Mouse (Mus musculus): ENCODE data around the gene Zfp382. TPM values are rescaled to one million over a fixed set of nuclear protein-coding genes. Genes with fewer than 3 reads are reported as not detected.
"Not testable (repeated sequence)": the region's sequence is repeated elsewhere in the genome, so short reads cannot be mapped to it uniquely, and the experiment has no call there.

Zfp382 gene
- polyA plus RNA-seq, 1 experiment from 2014 or later = 6.7 TPM

DNA sequence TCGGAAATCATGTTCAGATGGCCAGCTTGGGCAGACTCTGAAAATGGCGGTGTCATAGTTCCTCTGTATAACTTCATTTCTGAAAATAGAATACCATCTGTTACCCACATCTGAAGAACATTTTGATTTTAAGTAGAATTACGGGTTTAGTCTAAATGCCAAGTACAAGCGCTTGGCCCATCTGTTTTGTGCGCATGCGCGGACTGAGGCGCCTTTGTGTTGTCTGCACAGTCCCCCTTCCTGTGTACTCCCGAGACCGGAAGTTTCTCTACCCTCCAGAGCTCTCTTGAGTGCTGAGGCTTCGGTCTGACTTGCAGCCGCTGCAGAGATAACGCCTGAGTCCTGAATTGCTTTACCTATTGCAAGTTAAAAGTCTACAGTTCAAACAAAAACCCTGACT lies 22.4 kb upstream of the Zfp382 start:
- Histone ChIP-seq H3K4me2 (replicated peaks) (no peak overlapping the region), H3K27me3 (replicated peaks) (no peaks in the 10 kb centered on the region), H3K36me3 (peaks cover 37% of the 10 kb centered on the region), H3K4me1 (replicated peaks) (0 out of 2 replicates have a peak, but pooled peaks cover 3% of the 10 kb centered on the region), H3K4me3 (replicated peaks) (no peak overlapping the region), H3K9ac (no peak overlapping the region), H3K27ac (no peak overlapping the region), H3K9me3 (no peaks in the 10 kb centered on the region)
- 85% methylated on average over 13 of the region's 13 CpGs for WGBS
- ATAC-seq = no peak

DNA sequence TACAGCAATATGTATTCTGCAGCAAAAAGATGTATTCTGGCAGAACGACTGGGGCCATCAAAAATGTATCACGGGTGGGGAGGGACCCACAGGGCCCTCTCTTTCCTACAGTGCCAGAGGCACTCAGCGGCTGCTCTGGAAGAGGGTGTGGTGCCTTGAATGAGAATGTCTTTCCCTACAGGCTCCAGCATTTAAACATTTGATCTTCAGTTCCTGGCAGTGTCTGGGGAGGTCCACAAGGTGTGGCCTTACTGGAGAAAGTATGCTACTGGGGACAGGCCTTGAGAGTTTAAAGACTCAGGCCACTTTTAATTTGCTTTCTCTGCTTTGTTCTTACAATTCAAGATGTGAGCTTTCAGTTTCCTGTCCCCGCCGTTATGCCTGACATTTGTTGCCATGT lies 5.7 kb upstream of the Zfp382 start:
- no peak overlapping the region for H3K27ac ChIP-seq
- no peak overlapping the region for H3K9ac ChIP-seq
- WGBS = 93% methylated on average over 5 of the region's 5 CpGs
- H3K36me3 ChIP-seq = no peaks in the 10 kb centered on the region
- H3K4me1 ChIP-seq (replicated peaks) = no peaks in the 10 kb centered on the region
- H3K9me3 ChIP-seq = no peaks in the 10 kb centered on the region
- no peak overlapping the region for H3K4me2 ChIP-seq (replicated peaks)
- ATAC-seq = no peak
- no peaks in the 10 kb centered on the region for H3K27me3 ChIP-seq (replicated peaks)
- no peak overlapping the region for H3K4me3 ChIP-seq (replicated peaks)

DNA sequence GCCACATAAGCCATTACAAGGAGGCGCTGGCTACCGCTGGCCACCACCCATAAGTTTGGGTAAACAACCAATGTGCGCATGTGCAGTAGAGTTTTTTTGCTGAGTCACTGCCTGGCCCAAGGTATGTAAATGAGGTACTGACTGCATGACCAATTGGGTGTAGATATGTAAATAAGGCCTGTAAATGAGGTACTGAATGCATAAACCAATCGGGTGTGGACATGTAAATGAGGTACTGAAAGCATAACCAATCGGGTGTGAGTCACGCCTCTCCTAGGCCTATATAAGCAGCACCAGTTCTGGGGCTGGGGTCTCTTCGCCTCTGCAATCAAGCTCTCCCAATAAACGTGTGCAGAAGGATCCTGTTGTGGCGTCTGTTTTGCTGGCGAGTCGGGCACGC lies 3.8 kb upstream of the Zfp382 start:
- H3K27me3 ChIP-seq (replicated peaks); H3K36me3 ChIP-seq; H3K27ac ChIP-seq; H3K9me3 ChIP-seq; H3K4me1 ChIP-seq (replicated peaks); H3K4me3 ChIP-seq (replicated peaks); H3K4me2 ChIP-seq (replicated peaks); ATAC-seq; H3K9ac ChIP-seq: not testable (repeated sequence)
- WGBS = 93% methylated on average over 12 of the region's 12 CpGs

DNA sequence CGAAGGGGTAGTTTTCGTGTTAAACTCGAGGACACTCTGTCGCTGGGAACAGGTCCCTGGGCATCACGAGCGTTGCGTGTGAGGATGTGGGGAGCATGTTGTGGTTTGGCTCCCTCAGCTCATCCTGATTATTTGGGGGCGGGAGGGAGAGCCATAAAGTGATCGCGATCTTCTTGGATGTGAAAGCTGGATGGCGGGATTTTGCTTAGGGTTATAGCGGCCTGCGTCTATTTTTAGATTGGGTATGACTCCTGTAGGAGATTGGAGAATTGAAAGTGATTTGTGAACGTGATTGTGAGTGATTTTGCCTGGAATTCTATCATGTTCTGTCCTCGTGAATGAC lies 417 bp downstream of the Zfp382 start:
- Histone ChIP-seq H3K27me3 (replicated peaks) (no peaks in the 10 kb centered on the region), H3K27ac (peak overlapping the region; percentile 46; the same call in 1 of the 2 replicates), H3K4me2 (replicated peaks) (peak overlapping the region; percentile 90), H3K9ac (peak overlapping the region; percentile 70), H3K4me3 (replicated peaks) (peak overlapping the region; percentile 63), H3K36me3 (no peaks in the 10 kb centered on the region), H3K9me3 (no peaks in the 10 kb centered on the region), H3K4me1 (replicated peaks) (0 out of 2 replicates have a peak, but pooled peaks cover 2% of the 10 kb centered on the region)
- no peak for ATAC-seq
- 4% methylated on average over 15 of the region's 15 CpGs for WGBS

DNA sequence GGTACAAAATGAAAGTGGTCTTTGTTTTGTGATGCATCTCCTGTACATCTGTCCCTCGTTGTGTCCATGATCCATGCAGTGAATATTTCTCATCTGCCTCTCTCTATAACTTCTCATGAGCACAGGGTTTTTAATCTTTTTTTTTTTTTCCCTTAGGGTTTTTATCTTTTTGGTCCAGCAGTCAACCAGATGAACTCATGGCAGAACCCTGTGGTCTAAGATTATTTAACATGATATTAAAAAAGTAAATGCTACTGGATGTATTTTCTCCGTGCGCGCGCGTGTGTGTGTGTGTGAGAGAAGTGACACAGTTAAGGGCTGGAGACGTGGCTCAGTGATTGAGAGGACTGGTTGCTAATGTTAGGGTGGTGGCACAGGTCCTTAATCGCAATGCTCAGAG lies 8.2 kb downstream of the Zfp382 start:
- Histone ChIP-seq H3K4me2 (replicated peaks) (no peak overlapping the region), H3K9me3 (no peaks in the 10 kb centered on the region), H3K4me1 (replicated peaks) (0 out of 2 replicates have a peak, but pooled peaks cover 3% of the 10 kb centered on the region), H3K27ac (no peak overlapping the region), H3K4me3 (replicated peaks) (no peak overlapping the region), H3K27me3 (replicated peaks) (no peaks in the 10 kb centered on the region), H3K36me3 (peaks cover 16% of the 10 kb centered on the region), H3K9ac (no peak overlapping the region)
- WGBS = 94% methylated on average over 8 of the region's 8 CpGs
- no peak for ATAC-seq

DNA sequence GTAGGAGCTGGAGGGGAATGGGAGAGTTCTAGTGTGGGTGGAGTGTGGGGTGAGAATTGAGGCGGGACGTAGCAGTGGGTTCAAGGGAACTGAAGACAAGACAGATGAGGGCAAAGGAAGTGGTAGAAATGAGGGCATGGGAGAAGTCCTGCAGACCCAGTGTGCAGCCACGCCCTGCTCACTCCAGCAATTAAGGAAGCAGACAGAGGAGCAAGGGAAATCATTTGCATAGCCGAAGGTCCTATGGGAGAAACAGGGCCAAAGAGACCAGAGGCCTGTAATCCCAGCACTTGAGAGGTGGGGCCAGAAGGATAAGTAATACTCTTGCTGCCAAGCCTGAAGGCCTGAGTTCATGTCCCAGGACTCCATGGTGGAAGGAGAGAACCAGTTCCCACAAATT lies 10.7 kb downstream of the Zfp382 start:
- H3K4me1 ChIP-seq (replicated peaks) = 0 out of 2 replicates have a peak, but pooled peaks cover 3% of the 10 kb centered on the region
- H3K36me3 ChIP-seq = peaks cover 16% of the 10 kb centered on the region
- ATAC-seq = no peak
- no peak overlapping the region for H3K9ac ChIP-seq
- H3K4me2 ChIP-seq (replicated peaks) = no peak overlapping the region
- no peaks in the 10 kb centered on the region for H3K27me3 ChIP-seq (replicated peaks)
- no peaks in the 10 kb centered on the region for H3K9me3 ChIP-seq
- H3K4me3 ChIP-seq (replicated peaks) = no peak overlapping the region
- WGBS = 92% methylated on average over 4 of the region's 4 CpGs
- H3K27ac ChIP-seq = no peak overlapping the region

DNA sequence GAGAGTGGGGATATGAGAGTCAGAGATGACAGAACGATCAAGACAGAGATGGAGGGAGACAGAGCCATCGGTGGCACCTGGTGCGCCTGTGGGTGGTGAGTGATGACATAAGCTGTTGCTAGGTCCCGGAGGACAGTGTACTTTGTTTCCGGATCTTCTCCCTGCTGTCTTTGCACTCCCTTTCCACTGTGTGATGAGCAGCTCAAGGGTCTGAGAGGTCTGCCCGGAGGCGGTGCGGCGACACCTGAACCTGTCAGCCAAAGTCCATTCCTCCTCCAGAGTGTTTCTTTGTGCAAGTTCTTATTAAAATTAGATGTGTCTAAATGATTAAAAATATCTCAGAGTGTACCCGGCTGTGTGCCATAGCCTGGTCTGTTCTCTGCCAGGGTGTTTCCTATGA lies 15.1 kb downstream of the Zfp382 start:
- Histone ChIP-seq H3K9ac (no peak overlapping the region), H3K4me1 (replicated peaks) (0 out of 2 replicates have a peak, but pooled peaks cover 3% of the 10 kb centered on the region), H3K27me3 (replicated peaks) (no peaks in the 10 kb centered on the region), H3K9me3 (no peaks in the 10 kb centered on the region), H3K4me2 (replicated peaks) (no peak overlapping the region), H3K4me3 (replicated peaks) (no peak overlapping the region), H3K36me3 (peaks cover 21% of the 10 kb centered on the region), H3K27ac (no peak overlapping the region)
- ATAC-seq = no peak
- 91% methylated on average over 10 of the region's 10 CpGs for whole genome bisulfite sequencing

DNA sequence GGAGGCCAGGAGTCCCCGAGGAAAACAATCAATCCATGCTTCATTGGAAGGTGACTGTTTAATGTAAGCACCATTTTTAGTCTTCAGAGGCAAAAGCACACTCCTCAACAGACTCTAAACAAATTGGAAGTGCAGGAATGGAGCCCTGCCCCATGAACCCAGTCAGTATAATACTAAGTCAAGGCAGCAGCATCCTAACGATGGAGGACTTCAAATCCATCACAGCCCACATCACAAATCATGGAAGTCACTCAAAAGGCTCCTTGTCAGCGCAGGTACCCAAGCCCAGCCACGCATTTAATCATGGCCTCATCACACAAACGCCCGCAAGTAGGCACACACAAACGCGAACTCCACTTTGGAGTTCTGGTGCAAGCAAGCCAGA lies 21.4 kb downstream of the Zfp382 start:
- Histone ChIP-seq H3K4me2 (replicated peaks) (peak overlapping the region; percentile 67), H3K27ac (peak overlapping the region; percentile 73; the same call in 1 of the 2 replicates), H3K4me1 (replicated peaks) (no peaks in the 10 kb centered on the region), H3K4me3 (replicated peaks) (peak overlapping the region; percentile 51), H3K9me3 (no peaks in the 10 kb centered on the region), H3K27me3 (replicated peaks) (no peaks in the 10 kb centered on the region), H3K36me3 (peaks cover 11% of the 10 kb centered on the region; the same call in 1 of the 2 replicates), H3K9ac (peak overlapping the region; percentile 59; the same call in 1 of the 2 replicates)
- WGBS = 13% methylated on average over 8 of the region's 8 CpGs
- ATAC-seq = peak; percentile 29

DNA sequence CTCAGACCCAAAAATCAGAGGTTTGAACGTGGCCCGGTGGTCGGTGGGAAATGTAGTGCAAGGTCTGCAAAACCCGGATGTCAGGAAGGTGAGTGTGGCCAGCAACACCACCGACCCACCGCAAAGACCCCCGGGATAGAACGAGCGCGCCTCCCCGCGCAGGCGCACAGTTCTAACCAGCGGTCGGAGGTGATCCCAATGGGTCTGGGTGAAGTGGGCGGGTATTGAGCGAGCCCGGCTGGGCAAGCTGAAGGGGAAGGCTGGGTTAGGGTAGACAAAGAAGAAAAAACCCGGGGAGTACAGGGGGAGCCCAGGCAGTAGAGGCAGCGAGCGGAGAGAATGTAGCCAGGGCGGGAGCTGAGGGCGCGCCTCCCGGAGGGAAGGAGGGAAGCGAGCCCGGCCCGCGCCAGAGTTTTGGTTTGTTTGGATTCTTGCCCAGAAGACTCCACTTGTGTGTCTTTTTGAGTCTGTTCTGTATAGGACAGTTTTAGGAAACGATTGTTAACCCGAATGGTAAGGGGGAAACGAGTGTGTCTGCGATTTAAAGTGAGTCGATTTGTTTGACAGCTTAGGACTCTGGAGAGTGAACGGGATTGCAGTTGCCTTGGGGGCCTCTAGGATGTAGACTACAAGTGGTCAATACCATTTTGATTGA lies 21.9 kb downstream of the Zfp382 start:
- H3K4me1 ChIP-seq (replicated peaks) = no peaks in the 10 kb centered on the region
- peak overlapping the region; percentile 59 for H3K9ac ChIP-seq
- no peaks in the 10 kb centered on the region for H3K27me3 ChIP-seq (replicated peaks)
- H3K4me3 ChIP-seq (replicated peaks) = peak overlapping the region; percentile 51
- peak overlapping the region; percentile 67 for H3K4me2 ChIP-seq (replicated peaks)
- peaks cover 14% of the 10 kb centered on the region; the same call in 1 of the 2 replicates for H3K36me3 ChIP-seq
- 3% methylated on average over 35 of the region's 35 CpGs for WGBS
- peak; percentile 96 for ATAC-seq
- no peaks in the 10 kb centered on the region for H3K9me3 ChIP-seq
- H3K27ac ChIP-seq = peak overlapping the region; percentile 73

DNA sequence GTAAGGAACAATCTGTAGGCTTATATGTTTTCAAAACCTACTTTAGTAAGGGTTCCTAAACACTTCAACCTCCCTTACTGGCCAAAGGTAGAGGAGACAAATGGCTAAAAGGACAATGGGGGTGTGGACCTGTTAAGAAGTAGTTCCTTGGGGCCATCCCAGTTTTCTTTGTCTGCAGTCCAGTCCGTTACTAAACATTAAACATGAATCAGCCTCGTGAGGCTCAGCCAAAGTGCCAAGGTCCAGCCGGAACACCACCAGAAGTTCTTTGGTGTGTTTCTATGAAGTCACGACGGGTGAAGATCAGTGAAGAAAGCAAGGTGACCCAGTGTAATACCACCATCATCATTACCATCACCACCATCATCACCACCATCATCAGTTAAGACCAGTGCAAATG lies 25.3 kb downstream of the Zfp382 start:
- Histone ChIP-seq H3K36me3 (peaks cover 15% of the 10 kb centered on the region), H3K4me1 (replicated peaks) (no peaks in the 10 kb centered on the region), H3K4me2 (replicated peaks) (no peak overlapping the region), H3K9ac (no peak overlapping the region), H3K4me3 (replicated peaks) (no peak overlapping the region), H3K9me3 (peaks cover 16% of the 10 kb centered on the region), H3K27ac (no peak overlapping the region), H3K27me3 (replicated peaks) (no peaks in the 10 kb centered on the region)
- no peak for ATAC-seq
- WGBS = 93% methylated on average over 5 of the region's 5 CpGs

DNA sequence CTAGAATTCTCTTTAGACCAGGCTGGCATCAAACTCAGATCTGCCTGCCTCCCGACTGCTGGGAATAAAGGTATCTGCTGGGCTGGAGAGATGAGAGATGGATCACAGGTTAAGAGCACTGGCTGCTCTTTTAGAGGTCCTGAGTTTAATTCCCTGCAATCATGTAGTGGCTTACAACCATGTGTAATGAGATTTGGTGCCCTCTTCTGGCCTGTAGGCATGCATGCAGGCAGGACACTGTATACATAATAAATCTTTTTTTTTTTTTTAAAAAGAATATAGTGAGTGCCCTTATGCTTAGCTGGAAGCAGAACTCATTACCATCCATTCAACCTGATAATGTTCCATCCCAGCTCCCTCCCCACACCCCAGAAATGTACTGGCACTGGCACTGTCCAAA lies 32.3 kb downstream of the Zfp382 start:
- peaks cover 35% of the 10 kb centered on the region for H3K36me3 ChIP-seq
- H3K9ac ChIP-seq = no peak overlapping the region
- WGBS = 94% methylated on average over 1 of the region's 1 CpGs
- H3K4me2 ChIP-seq (replicated peaks) = no peak overlapping the region
- no peak overlapping the region for H3K4me3 ChIP-seq (replicated peaks)
- ATAC-seq = no peak
- peaks cover 33% of the 10 kb centered on the region for H3K9me3 ChIP-seq
- H3K4me1 ChIP-seq (replicated peaks) = no peaks in the 10 kb centered on the region
- no peaks in the 10 kb centered on the region for H3K27me3 ChIP-seq (replicated peaks)
- no peak overlapping the region for H3K27ac ChIP-seq

DNA sequence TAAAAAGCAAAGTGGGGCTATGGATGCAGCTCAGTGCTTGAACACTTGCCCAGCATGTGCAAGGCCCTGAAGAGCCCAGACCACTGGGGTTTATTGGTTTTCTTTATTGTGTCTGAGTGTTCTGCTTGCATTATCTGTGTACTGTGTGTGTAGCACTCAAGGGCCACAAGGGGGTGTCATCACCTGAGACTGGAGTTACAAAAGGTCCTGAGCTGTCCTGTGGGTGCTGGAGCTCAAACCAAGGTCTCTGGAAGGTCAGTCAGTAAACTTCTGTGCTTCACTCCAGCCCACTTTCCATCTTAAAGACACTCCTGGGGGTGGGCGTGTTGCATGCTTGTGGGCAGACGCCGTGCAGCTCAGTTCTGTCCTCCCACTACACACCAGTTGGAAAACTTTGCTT lies 33.8 kb downstream of the Zfp382 start:
- no peak overlapping the region for H3K9ac ChIP-seq
- H3K36me3 ChIP-seq = peaks cover 47% of the 10 kb centered on the region
- ATAC-seq = no peak
- 97% methylated on average over 3 of the region's 3 CpGs for WGBS
- no peak overlapping the region for H3K4me2 ChIP-seq (replicated peaks)
- no peaks in the 10 kb centered on the region for H3K27me3 ChIP-seq (replicated peaks)
- no peaks in the 10 kb centered on the region for H3K4me1 ChIP-seq (replicated peaks)
- no peak overlapping the region for H3K27ac ChIP-seq
- H3K9me3 ChIP-seq = peaks cover 26% of the 10 kb centered on the region
- H3K4me3 ChIP-seq (replicated peaks) = no peak overlapping the region

DNA sequence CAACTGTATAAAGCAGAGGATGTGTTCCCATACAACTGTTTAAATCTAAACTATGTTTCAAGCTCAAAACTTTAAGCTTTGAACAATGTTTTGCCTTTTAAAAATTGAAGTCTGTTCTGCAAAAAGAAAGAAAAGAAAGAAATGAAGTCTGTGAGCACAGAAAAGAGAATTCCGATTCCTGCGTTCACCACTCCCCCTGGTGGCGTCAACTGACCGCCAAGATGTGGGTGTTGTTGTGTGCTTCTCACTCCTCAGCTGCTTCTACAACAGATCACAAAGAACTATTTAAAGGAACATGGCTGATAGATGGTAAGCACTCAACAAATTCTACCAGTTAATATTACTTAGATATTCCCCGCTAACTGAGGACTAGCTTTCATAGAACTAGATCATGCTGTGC lies 41.4 kb downstream of the Zfp382 start:
- Histone ChIP-seq H3K4me3 (replicated peaks) (no peak overlapping the region), H3K4me1 (replicated peaks) (no peaks in the 10 kb centered on the region), H3K9me3 (peaks cover 22% of the 10 kb centered on the region), H3K9ac (no peak overlapping the region), H3K27ac (no peak overlapping the region), H3K36me3 (peaks cover 74% of the 10 kb centered on the region), H3K4me2 (replicated peaks) (no peak overlapping the region), H3K27me3 (replicated peaks) (no peaks in the 10 kb centered on the region)
- WGBS = 99% methylated on average over 5 of the region's 5 CpGs
- no peak for ATAC-seq

All from intestine, embryonic 15.5 days (tissue).